Mouse (Mus musculus) hindbrain, embryonic 11.5 days (tissue): Measurements from ENCODE around the gene Neurl1b. TPM values are rescaled to one million over a fixed set of nuclear protein-coding genes. Genes with fewer than 3 reads are reported as not detected.

Experiments
- ATAC-seq: fragments of 200-750 bp; cut with Nextera tagmentation; 2 replicates; pipeline ENCODE4 v1.8.0; 2017; ENCODE audit warnings: mild to moderate bottlenecking, moderate TSS enrichment, moderate library complexity; ENCODE audit not compliant: low FRiP score
- DNase-seq: peaks from one replicate; pipeline ENCODE4 v3.0.0-alpha.2; 2015; ENCODE audit warnings: low spot score
- H3K27ac ChIP-seq: fragments of 300-500 bp; sonication (generic); 2 replicates; pipeline ENCODE4 v1.5.1; 2014; ENCODE audit warnings: mild to moderate bottlenecking, low read depth, low read length
- H3K27me3 ChIP-seq: fragments of 300-500 bp; sonication (generic); 2 replicates; pipeline ENCODE4 v1.6.1; 2014; ENCODE audit warnings: mild to moderate bottlenecking, low read length, moderate library complexity, mixed read lengths; ENCODE audit not compliant: control insufficient read depth, insufficient read depth
- H3K36me3 ChIP-seq: fragments of 300-500 bp; sonication (generic); 2 replicates; pipeline ENCODE4 v1.6.1; 2014; ENCODE audit warnings: mild to moderate bottlenecking, low read length, moderate library complexity, mixed read lengths; ENCODE audit not compliant: control insufficient read depth, insufficient read depth
- H3K4me1 ChIP-seq: fragments of 300-500 bp; sonication (generic); replicated peaks from 2 replicates; pipeline ENCODE4 v1.6.1; 2014; ENCODE audit warnings: low read length, mixed read lengths; ENCODE audit not compliant: control insufficient read depth, insufficient read depth
- H3K4me2 ChIP-seq: fragments of 300-500 bp; sonication (generic); replicated peaks from 2 replicates; pipeline ENCODE4 v1.6.1; 2014; ENCODE audit warnings: mild to moderate bottlenecking, low read depth, low read length
- H3K4me3 ChIP-seq: fragments of 300-500 bp; sonication (generic); 2 replicates; pipeline ENCODE4 v1.5.1; 2014; ENCODE audit warnings: low read depth, low read length
- H3K9ac ChIP-seq: fragments of 300-500 bp; sonication (generic); 2 replicates; pipeline ENCODE4 v1.6.1; 2014; ENCODE audit warnings: low read depth, low read length
- H3K9me3 ChIP-seq: fragments of 300-500 bp; sonication (generic); 2 replicates; pipeline ENCODE4 v1.6.1; 2016; ENCODE audit warnings: low read length; ENCODE audit not compliant: control insufficient read depth
- WGBS: fragments of 180-500 bp; shearing (Covaris S2); extraction: QIAGEN DNeasy Blood & Tissue Kit; methylation state at CpG from one replicate; pipeline ENCODE4 v1.1.7; 2014; 5-methylcytosine and 5-hydroxymethylcytosine counted together
- polyA plus RNA-seq: library from polyadenylated mRNA; unstranded; fragments of >200 nt; fragmentation: Nextera tagmentation; extraction: Ambion mirVana; gene quantifications from 2 replicates; pipeline ENCODE4 v1.2.1, GENCODE M21; 2014

Neurl1b gene
- polyA plus RNA-seq, 1 experiment from 2014 or later, result 0.79 TPM

DNA sequence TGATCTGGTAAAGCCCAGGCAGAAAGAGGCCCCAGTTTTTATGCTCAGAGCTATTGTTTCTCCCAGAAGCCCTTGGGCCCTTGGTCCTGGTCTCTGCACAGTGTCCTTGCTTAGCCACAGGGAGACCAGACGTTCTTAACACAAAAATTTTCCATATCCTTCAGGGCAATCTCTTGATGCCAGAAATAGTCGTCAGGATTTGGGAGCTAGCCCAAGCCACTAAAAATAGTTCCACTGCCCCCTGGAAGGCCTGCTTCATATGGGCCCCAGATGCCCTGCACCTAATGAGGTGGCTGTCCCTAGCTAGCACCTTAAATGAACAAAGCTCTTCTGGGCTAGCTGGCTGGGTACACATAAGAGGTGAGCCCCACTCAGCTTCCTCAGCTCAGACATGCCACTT, 76.3 kb downstream of the Neurl1b start:
- H3K4me3 ChIP-seq, result no peak overlapping the region
- no peak for ATAC-seq
- 89% methylated on average over 2 of the region's 2 CpGs for WGBS
- H3K4me1 ChIP-seq, result no peaks in the 10 kb centered on the region
- H3K9ac ChIP-seq, result no peak overlapping the region
- DNase-seq, result no peak
- H3K9me3 ChIP-seq, result no peaks in the 10 kb centered on the region
- H3K4me2 ChIP-seq, result no peak overlapping the region
- H3K27me3 ChIP-seq, result no peaks in the 10 kb centered on the region
- H3K36me3 ChIP-seq, result no peaks in the 10 kb centered on the region
- no peak overlapping the region for H3K27ac ChIP-seq

DNA sequence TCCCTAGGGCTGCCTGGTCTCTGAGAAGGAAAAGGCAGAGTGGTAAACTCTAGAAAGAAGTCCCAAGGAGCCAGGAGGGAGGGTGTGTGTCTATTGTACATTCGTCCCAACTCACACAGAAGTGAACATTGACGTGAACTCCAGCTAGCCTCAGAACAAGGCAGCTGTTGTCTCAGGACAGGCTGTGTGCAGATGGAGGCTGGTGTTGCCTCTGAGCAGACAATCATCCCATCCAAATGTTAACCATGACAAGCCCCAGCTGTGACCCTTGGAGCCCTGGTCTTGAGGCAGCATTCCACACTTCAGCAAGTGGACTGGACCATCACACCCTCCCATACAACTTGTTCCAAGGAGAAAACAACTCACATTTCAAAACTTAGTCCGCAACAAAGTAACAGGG, 77.6 kb downstream of the Neurl1b start:
- no peak for ATAC-seq
- WGBS, result 84% methylated on average over 3 of the region's 3 CpGs

DNA sequence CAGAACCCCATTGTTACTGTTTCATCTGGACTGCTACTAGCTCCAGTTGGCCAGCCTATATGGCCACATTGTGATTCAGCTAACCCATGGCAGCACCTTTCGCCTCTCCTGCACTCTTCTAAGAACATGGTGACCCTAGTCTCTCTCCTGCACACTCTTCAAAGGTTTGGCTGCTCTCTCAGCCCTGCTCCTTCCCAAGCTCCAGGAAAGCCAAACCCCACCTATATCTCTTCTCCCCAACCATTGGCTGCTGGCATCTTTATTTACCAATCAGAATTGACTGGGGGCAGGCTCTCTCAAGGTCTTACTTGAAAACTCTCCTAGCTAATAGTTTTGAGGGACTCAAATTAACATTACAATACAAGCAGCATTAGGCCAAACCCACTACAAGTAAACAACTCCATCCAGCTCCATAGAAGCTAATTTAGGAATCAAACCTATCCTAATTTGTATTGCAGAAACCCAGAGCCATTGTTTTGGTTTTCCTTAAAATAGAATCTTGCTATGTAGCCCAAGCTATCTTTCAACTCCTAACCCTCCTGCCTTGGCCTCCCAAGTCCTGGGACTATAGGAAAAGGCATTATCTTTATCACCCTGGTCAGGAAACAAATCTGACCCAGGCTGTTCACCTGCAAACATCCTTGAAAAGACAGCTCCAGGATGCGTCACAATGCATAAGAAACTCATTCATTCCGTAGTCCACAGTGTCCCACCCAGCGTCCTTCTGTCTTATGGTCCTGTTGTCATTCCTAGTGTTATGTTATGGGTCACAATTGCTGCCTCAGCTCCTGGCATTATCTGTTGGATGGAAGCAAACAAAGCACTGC, 80.2 kb downstream of the Neurl1b start:
- Histone ChIP-seq H3K4me1 (no peaks in the 10 kb centered on the region), H3K4me2 (no peak overlapping the region), H3K36me3 (no peaks in the 10 kb centered on the region), H3K9me3 (no peaks in the 10 kb centered on the region), H3K27ac (no peak overlapping the region), H3K4me3 (no peak overlapping the region), H3K9ac (no peak overlapping the region), H3K27me3 (no peaks in the 10 kb centered on the region)
- DNase-seq, result no peak
- ATAC-seq, result no peak
- 87% methylated on average over 4 of the region's 4 CpGs for WGBS

More for the DNA sequence above, 77.6 kb downstream of the Neurl1b start:
- Histone ChIP-seq H3K27ac (no peak overlapping the region), H3K9me3 (no peaks in the 10 kb centered on the region), H3K4me2 (no peak overlapping the region), H3K4me1 (no peaks in the 10 kb centered on the region), H3K9ac (no peak overlapping the region), H3K36me3 (no peaks in the 10 kb centered on the region), H3K4me3 (no peak overlapping the region), H3K27me3 (no peaks in the 10 kb centered on the region)
- DNase-seq, result no peak

Other genes with a start within 250 kb of the Neurl1b start
- 0.27 and 0.46 TPM in 2 replicates for gene Pdia2, start 215.7 kb upstream of the Neurl1b start, polyA plus RNA-seq
- 1.0 and 2.6 TPM in 2 replicates for gene Rgs11, start 211.9 kb upstream of the Neurl1b start, polyA plus RNA-seq
- gene Arhgdig, start 207.0 kb upstream of the Neurl1b start, polyA plus RNA-seq, result 9.9 and 10.0 TPM in 2 replicates
- gene Fam234a, start 170.6 kb upstream of the Neurl1b start, polyA plus RNA-seq, result 18.7 and 20.1 TPM in 2 replicates
- 131 and 133 TPM in 2 replicates for gene Luc7l, start 161.9 kb upstream of the Neurl1b start, polyA plus RNA-seq
- 112 and 119 TPM in 2 replicates for gene Ergic1, start 146.7 kb downstream of the Neurl1b start, polyA plus RNA-seq
- gene Dusp1, start 147.3 kb downstream of the Neurl1b start, polyA plus RNA-seq, result 34.9 and 39.0 TPM in 2 replicates
- gene Atp6v0e, start 248.4 kb downstream of the Neurl1b start, polyA plus RNA-seq, result 123 and 126 TPM in 2 replicates